Mouse (Mus musculus) frontal cortex, adult 2 months (tissue): ENCODE measurements around the gene Tecta. TPM values are rescaled to one million over a fixed set of nuclear protein-coding genes. Genes with fewer than 3 reads are reported as not detected.

Experiments
- polyA plus RNA-seq: library from polyadenylated mRNA; depleted of rRNA; stranded (reverse); fragments of >200 nt; gene quantifications from 2 replicates; pipeline ENCODE4 v1.2.3, GENCODE M21; 2012; rRNA removed

Gene Tecta
- polyA plus RNA-seq, 1 experiment: 0.36 TPM

Other genes with a start within 250 kb of the Tecta start
- gene Sc5d, start 135.7 kb downstream of the Tecta start, polyA plus RNA-seq: 61.8 and 66.2 TPM in 2 replicates
- 33.2 and 33.3 TPM in 2 replicates for gene Tbcel, start 107.9 kb upstream of the Tecta start, polyA plus RNA-seq